Mouse (Mus musculus): ENCODE results near the gene Sqor.

DNA sequence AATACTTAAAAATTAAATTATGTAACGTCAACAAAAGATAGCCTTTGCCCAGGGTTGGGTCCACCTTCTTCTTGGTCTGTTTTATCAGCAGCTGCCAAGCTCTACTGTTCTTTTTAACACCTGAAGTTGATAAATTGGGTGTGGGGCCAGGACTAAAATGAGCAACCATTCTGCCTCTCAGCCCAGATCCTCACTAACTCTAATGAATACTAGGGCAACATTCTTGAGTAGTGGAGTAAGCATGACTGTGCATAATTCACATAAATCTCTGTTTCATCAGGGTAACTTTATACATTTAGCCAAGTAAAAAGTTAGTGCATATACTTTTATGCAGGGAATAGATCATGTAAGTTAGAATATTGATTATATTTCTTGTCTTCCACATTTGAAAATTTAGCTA, 10.5 kb downstream of the Sqor start:
- no peak for TF ChIP-seq CTCF (conservative IDR thresholded peaks at IDR 0.05; ENCODE audit: low read length)
- no peak for TF ChIP-seq POU5F1 (IDR thresholded peaks at IDR 0.05; ENCODE audit: borderline replicate concordance, low read length)
- TF ChIP-seq NANOG (IDR thresholded peaks at IDR 0.05; ENCODE audit: borderline replicate concordance, low read length): no peak

Measured in E14TG2a.4 (cell line).